Mouse (Mus musculus) erythroblast, adult 5-6 weeks (primary cell): Measurements from ENCODE around the gene Fam198b. TPM values are rescaled to one million over a fixed set of nuclear protein-coding genes. Genes with fewer than 3 reads are reported as not detected.
"Not testable (repeated sequence)": the region's sequence is repeated elsewhere in the genome, so short reads cannot be mapped to it uniquely, and the experiment has no call there.

ENCODE experiments used
- ATAC-seq: replicated peaks from 2 replicates; pipeline ENCODE4 v1.8.0; 2016; ENCODE audit warnings: moderate number of reproducible peaks, mild to moderate bottlenecking, moderate TSS enrichment, inconsistent platforms; ENCODE audit not compliant: poor library complexity, low FRiP score, severe bottlenecking
- total RNA-seq, 2 experiments: library from RNA; stranded (forward) in 1 of 2; stranded (reverse) in 1 of 2; fragments of 150-400 nt in 1 of 2; fragments of 200-764, 138-1000 nt in 1 of 2; gene quantifications; 2 replicates each; pipeline versions ENCODE4 v1.2.3 to v1.2.4; 2015 to 2017; ENCODE audit warnings: low replicate concordance in 2 of 2

Fam198b gene
- total RNA-seq, 2 experiments from 2014 or later = 0.38 TPM; not detected in 1

DNA sequence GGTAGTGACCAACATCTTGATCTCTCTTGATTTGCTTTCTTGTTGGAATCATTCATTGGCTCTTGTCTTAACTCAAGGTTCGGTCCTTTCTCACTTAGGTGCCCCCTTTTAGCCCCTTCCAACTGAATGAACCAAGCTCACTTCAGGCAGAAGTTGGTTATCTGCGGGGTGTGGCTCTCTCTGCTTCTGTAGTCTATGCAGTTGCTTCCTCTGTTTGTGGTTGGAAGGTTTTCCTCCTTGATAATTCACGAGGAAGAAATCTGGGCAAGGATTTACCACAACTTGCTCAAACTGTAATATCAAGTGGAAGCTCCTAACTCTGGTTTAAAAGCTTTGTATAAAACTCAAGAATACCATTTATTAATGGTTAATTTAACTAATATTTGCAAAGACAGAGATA is 26.8 kb downstream of the Fam198b start:
- ATAC-seq = no peak

DNA sequence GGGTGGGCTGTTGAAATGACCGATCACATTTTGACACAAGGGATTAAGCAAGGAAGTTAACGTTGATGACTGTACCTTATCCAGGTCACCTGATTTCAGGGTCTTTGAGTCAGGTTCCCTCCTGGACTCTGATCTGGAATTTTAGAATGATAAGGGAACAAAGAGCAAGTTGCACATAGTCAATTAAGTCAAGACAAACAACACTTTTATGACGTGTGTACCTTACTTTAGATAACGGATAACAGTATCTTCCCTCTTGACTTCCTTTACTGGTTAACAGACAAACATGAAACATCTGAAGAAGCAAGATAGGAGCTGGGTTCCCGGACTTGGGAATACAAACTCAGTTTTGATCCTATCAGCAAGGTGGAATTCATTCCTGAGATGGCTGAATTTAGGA is 29.7 kb downstream of the Fam198b start:
- no peak for ATAC-seq

DNA sequence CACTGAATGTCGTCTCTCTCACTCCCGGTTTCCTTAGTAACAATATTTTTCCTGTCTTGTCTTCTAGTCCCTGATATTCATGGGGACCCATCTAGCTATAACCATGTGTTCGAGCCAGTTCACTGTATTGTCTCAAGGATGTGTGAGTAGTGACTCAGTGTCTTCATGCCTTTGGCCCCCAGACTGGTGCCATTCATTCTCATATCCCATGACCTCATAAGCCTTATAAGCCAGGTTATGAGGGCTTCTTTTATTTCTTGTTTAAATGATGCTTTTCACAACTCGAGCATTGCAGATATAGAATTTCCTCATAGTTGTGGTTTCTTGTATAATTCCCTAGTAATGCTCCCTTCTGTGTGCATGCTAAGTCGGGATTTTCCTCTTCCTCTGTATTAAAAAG is 31.9 kb downstream of the Fam198b start:
- no peak for ATAC-seq

DNA sequence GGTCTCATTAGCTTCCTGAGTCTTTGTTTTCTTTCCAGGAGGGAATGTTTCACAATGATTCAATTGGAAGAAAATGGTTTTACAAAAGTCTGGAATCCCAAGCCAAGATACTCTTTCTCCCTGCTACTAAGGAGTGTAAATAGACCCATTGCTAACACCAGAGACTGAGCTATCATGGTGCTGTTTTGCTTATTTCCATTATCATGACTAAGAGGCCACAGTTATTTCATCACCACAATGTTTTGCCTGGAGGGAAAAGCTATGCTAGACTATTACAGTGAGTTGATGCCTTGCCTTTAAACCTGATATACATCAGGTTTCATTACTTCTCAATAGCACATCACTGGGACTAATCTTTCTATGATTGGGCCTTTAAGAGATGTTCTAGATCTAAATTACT is 34.4 kb downstream of the Fam198b start:
- no peak for ATAC-seq

DNA sequence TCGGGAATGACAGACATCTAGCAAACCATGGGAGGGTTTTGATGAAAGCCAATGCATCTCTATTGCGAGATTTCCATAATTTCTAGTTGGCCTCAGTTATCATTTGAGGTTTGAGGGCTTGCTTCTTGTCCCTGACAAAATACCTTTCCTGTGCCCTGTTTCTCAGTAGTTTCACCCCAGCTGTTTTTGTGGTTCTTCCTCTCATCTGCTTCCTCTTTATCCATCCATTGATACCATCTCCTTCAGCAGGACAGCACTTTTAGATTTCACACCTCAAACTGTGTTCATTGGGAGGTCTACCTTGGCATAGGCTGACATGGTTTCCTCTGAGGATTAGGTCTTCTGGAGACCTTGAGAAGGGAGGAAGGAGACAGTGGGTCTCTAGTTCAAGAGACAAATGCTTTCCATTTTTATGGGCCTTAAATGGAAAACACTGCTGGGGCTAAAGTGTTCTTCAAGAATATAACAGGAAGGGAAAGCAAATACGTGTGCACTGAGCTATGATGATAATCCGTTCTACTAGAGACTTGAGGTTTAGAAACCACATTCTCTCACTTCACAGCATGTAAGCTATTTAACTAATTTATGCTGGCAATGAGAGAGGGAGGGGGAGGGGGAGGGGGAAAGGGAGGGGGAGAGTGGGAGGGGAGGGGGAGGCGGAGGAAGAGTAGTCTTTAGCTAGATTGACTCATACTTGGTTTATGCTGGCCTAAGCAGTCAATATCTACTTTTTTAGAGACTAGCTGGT is 41.8 kb downstream of the Fam198b start:
- ATAC-seq = no peak

DNA sequence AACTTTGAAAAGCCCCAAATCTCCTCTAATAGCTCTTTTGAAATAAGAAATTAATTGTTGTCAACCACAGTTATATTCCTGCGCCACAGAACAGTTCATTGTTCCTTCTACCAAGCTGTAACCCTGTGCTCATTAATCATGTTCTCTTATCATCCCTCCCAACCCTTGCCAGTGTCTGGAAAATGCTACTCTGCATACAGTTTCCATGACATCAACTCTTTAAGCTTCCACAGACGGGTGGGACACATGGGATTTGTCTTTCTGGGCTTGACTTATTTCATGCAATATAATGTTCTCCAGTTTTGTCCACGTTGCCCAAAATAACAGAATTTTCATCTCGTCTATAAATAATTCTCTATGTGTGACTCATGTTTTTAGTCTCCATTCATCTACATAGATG is 42.7 kb downstream of the Fam198b start:
- ATAC-seq = no peak

DNA sequence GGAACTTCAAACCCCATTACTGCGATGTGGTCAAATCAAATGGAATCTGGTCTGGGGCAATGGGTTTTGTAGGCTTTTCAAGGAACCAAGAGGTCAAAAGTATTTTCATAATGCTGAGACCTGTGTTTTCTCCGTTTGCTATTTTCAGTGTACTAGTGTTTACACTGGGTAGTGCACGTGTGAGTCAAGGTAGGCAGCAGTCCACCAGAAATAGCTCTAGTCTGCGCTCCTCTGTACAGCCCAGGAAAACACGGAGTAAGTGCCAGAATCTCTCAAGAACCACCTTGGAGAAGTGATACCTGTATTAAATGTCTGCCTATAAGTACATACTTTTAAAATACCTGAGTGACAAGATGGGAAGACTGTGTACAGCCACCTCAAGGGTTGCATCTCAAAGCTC is 44.1 kb downstream of the Fam198b start:
- ATAC-seq = no peak

DNA sequence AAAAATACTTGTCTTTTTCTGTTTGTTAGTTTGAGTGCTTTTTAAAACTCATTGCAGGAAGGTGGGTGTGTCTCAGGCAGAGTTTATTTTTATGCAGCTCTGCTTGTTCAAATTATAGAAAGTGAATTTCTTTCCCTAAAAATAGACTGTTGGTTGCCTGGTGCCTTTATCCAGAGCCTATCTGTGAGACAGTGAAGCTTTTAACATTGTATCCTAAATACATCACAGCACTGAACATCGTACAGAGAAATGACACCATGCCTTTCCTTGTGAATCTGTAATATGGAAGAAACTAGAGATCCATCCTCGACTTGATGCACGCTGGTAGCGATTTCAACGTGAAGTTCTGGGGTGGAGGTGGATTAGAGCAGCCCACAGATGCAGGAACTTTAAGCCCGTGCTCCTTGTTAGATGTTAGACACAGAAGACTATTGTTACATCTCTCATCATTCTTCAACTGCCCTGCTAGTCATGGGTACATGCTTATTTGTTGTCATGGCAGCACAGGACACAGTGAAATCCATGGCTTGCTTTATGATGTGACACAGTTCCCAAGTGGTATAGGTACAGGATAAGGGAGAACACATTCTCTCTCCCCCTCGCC is 45.9 kb downstream of the Fam198b start:
- no peak for ATAC-seq

DNA sequence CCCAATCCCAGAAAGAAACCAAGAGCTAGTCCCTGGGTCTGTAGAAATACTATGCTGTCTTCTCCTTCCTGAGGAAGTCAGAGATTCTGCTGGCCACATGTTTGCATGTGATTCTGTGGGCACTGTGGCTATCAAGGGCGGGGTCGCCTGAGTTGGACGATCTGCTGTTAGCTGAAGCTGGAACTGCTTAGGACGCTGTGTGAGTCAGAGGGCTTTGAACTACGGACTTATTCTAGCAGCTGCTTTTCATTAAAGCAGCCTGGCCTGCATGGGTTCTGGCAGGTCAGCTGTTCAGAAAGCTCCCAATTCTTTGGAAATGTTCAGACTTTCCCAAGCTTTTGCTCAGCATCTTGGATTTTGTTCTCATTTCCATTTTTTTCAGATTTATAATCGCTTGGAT is 51.9 kb downstream of the Fam198b start:
- ATAC-seq = no peak

DNA sequence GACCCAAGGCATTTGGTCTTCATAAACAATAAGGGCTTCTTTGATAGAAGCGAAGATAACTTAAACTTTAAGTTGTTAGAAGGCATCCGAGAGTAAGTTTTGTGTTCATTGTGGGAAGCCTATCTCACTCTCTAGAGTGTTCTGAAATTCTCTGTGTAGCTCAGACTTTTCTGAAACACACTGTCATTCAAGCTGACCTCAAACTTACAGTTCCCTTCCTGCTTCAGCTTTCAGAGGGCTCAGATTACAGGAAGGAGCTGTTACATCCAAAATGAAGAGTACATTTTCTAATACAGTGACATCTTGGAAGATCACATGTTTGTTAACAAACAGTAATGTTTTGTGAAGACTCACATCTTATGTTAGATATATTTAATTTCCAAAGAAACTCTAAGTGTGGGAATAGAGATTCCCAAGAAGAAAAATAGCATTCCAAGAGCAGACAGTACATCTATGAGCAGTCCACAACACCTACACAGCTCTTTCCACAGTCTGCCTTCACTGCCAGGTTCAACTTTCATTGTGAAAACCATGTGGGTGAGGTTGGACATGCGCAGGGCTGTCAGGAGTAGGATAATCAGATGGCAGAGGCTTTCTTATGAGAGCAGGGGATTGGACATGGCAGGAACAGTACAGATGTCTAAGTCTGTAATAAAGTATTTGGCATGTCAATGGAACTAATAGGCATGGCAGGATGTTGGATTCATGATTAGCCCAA is 52.6 kb downstream of the Fam198b start:
- ATAC-seq = no peak

DNA sequence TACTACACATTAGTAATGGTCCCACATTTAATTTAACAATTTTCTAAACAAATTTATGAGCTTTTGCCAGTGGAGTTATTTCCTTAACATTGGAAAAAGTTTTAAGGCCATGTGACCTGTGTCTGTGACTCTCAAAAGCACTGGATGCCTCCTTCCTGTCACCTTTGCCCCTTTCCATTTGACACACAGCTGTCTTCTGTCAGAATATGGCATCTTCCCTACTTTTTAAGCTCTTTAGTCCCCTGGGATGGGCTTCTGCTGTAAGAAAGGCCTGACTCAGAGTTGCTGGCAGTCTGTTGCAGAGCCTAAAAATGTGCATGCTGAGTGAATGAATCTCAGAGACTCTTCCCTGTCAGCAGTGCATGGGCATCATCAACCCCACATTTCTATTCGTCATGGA is 63.4 kb downstream of the Fam198b start:
- no peak for ATAC-seq

DNA sequence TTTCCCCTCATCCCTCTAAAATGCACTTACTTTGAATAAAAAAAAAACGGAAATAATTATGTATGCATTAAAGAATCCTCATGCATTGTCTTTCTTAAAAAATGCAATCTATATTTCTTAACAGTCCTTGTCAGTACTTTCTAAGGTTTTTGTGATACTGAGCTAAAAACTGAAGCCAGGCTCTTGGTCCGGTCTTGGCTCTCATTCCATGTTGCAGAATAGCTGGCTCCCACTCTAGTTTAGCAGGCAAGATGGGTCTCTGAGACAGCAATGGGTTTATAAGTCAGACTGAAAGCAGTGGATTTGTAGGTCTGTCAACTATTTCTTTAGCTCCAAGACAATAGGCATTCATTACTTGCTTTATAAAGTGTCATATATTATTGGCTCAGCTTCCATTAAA is 63.8 kb downstream of the Fam198b start:
- no peak for ATAC-seq

DNA sequence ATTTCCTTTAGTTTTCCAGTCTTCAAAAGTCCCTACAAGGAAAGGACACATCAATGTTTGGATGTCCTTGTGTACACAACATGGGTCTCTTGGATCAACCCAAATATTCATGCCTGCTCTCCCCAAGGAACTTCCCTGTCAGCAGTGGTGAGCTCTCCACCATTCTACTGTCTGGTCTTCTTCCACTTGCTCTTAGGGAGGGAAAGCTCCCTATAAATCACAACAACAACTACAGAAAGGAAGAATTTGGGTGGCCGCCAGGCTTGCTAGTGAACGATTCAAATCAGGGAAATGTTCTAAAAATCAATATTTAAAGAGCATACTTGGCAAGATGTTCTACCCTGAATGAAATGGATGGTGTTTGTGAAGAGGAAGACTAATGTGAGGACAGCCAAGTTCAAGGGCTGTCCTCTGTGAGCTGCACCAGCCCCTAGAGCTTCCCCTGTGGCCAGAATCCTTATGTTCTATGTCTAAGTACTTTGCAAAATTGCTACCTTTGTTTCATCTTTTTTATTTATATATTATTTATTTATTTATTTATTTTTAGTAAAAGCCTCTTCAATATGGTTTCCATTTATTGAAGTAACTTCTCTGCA is 68.9 kb downstream of the Fam198b start:
- no peak for ATAC-seq

DNA sequence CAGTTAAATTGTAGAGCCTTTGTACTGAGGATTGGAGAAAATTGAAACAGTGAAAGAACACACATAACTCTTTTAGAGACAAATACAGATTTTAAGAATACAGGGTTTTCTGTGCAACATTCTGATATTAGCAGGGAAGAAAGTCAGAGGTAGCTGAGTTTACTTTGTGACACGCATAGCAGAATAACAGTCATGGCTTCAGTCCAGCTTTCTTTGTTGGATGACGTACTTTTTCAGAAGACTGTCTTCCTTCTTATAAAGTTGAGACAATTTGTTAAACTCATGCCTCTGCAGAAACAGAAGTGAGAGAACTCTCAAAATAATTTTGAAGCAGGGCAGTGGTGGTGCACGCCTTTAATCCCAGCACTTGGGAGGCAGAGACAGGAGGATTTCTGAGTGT is 70.9 kb downstream of the Fam198b start:
- no peak for ATAC-seq

DNA sequence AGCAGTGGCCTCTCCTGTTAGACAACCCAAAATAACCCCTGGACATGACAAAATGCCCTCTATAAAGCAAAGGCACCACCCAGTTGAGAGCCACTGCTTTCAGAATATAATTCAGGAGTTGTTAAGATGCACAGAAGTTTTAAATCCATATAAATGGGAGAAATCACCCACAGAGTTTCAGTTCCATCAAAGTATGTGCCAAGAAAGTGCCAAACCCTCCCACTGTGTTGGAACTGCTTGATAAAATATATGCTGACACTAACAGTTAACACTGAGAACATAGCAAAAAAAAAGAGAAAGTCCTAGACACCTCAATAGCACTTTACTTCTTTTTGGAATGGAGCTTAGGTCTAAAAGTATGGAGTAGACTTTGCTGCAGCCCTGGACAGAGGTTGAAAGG is 72.5 kb downstream of the Fam198b start:
- ATAC-seq = no peak

DNA sequence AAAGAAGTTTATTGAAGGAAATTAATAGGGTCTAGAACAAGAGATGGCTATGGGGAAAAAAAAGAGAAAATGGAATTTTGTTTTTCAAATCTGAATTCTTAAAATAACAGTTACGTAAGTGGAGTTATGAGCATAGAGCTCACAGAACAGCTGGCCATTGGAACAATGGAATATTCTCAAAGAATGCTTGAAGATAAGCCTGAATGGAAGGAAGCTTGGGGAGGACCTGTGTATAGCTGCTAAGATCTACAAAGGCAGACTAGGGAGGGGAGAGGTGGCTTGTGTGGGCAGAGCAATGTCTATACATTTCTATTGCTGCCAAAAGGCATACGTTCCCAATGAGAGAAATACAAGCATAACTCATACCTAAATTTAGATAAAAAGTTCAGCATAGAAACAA is 73.4 kb downstream of the Fam198b start:
- ATAC-seq = no peak

DNA sequence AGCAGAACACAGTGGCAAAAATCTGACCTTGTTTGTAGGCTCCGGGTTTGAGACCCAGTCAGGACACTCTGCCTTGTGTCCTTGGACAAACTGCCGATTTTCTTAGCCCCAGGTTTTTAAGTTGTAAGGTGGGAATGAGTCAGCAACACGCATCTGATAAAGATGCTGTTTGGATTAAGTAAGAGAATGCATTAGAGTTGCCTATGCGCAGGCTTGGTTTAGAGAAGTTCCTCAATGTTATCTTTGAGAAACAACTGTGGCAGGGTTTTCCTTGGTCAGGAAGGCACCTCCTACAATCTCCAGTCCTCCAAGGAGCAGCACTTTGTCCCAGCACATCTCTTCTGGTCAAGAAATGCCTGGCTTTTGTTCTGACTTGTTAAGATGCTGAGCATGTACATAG is 82.4 kb downstream of the Fam198b start:
- no peak for ATAC-seq

DNA sequence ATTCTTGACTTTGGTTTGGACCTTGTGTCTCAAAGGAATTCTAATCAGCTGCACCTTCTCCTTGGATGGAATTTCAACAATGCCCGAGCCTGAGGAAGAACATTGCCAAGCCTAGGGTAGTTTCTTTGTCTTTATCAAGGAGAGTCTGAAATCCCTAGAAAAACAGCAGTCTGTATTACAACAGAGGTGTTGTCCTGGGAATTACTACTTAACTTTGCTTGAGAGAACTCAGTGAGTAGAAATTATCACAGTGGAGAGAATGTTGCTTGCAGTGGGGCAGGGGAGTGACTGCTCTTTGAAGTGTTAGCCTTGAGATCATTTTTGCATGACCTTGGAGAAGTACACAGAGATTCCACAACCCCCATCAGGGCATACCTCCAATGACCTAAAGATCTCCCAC is 83.0 kb downstream of the Fam198b start:
- no peak for ATAC-seq

DNA sequence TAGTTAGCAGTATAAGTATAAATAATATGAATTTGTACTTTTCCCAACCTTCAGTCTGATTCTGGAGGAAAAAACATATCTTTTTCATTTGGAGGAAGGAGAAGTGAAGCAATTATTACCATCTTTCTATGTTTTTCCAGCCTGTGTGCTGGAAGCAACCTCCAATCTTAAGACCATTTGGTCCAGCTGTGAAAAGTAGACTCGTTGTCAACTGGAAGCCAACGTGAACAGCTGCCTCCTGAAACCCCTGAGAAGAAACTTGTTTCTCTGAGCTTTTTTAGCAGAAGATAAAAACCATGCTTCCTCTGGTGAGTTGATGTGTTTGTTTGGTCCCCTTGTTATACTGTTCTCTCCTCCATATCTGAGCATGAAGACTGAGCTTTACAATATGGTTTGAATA is 84.1 kb downstream of the Fam198b start:
- ATAC-seq = no peak

DNA sequence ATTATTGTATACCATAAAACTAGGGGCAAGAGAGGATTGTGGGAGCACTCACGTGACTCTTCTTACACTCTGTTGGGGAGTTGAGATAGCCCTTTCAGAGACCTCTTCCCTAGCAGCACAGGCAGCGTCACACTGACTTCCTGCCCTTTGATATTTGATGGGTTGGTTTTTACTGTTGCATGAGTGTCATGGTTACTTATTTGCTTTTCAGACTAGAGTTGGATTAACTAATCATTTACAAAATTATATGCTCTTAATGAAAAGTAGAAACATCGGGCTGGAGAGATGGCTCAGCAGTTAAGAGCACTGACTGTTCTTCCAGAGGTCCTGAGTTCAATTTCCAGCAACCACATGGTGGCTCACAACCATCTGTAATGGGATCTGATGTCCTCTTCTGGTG is 85.2 kb downstream of the Fam198b start:
- not testable (repeated sequence) for ATAC-seq

DNA sequence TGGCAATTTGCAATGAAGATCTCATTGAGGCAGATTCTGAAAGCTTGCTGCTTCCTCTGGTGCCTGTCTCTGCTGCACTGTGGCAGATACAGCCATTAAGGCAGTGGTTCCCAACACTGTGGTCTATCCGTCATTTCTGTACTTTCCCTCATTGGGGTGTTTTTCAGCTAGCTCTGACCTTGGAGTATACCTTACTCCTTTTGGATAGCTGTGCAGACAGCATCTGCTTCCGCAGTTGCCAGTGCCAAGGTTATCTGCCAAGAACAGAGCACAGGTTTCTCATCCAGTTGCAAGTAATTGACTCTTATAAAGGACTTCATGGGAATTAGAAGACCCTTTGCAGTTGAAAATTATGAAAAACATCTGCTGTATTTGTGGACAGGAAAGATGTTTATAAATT is 85.7 kb downstream of the Fam198b start:
- no peak for ATAC-seq
